8 mouse cellular contexts compared by ENCODE assay signal in the genomic region with DNA sequence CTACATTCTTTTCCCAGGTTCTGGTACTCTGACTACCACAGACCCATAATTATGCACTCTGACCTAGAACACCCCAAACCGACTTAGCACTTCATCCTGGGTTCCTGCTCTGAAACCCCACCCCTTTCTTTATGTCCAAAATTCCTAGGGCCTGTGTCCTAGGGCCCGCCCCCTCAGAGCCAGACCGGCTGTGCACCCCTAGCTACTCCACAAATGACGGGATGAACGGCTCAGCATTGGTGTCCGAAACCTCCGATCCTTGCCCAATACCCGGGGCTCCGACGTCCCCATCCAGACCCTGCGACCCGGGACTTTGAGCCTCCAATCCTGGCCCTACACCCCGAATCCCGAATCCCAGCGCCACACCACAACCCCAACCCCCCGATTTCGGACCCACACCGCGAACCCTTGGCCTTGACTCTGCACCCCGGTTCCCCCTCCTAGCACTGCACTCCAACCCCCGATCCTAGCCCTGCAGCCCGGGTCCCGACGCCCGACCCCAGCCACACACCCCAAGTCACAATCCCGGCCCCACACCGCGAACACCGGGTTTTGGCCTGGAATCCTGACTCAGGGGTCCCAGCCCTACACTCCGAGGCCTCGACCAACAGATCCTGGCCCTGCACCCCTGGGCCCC. TPM values are rescaled to one million over a fixed set of nuclear protein-coding genes. Genes with fewer than 3 reads are reported as not detected.
DNase-seq lines count a peak whose midpoint lies in the region; ATAC-seq and TF ChIP-seq lines count a peak whose summit lies in the region.

No protein-coding gene starts in this region.

- DNase-seq in kidney, adult 2 months = no peak
- DNase-seq in kidney, adult 11 months = no peak
- DNase-seq in heart, postnatal 0 days (ENCODE audit: low spot score) = no peak
- no peak for DNase-seq in liver, embryonic 13.5 days
- no peak for DNase-seq in spleen, postnatal 14 days (ENCODE audit: low spot score in 2 of 2)

- TF ChIP-seq EP300 in heart, postnatal 0 days (IDR thresholded peaks at IDR 0.05; ENCODE audit: low read depth) = no peak

- H3K9me3 ChIP-seq in heart, postnatal 0 days (replicated peaks; ENCODE audit: control insufficient read depth, low read length) = no peaks in the 10 kb centered on the region
- no peaks in the 10 kb centered on the region for H3K9me3 ChIP-seq in liver, embryonic 13.5 days (replicated peaks)

- H3K9ac ChIP-seq in heart, postnatal 0 days (replicated peaks; ENCODE audit: low read depth, low read length) = peak overlapping the region; percentile 80
- peak overlapping the region; percentile 90 for H3K9ac ChIP-seq in liver, embryonic 13.5 days

- no peaks in the 10 kb centered on the region for H3K27me3 ChIP-seq in kidney, adult 2 months (replicated peaks; ENCODE audit: control insufficient read depth, insufficient read depth, low read length)
- H3K27me3 ChIP-seq in heart, postnatal 0 days (ENCODE audit: control insufficient read depth, insufficient read depth, low read length) = no peaks in the 10 kb centered on the region
- no peaks in the 10 kb centered on the region for H3K27me3 ChIP-seq in liver, embryonic 13.5 days

- H3K36me3 ChIP-seq in kidney, adult 2 months (ENCODE audit: control insufficient read depth, insufficient read depth, low read length) = no peaks in the 10 kb centered on the region
- peaks cover 8% of the 10 kb centered on the region for H3K36me3 ChIP-seq in heart, postnatal 0 days (replicated peaks; ENCODE audit: control insufficient read depth, insufficient read depth, low read length)
- H3K36me3 ChIP-seq in liver, embryonic 13.5 days = peaks cover 8% of the 10 kb centered on the region

- ATAC-seq in heart, postnatal 0 days (ENCODE audit: insufficient read depth, low read depth) = peak; percentile 12; the same call in 1 of the 2 replicates
- peak; percentile 8 for ATAC-seq in liver, embryonic 13.5 days (ENCODE audit: low read depth)
- ATAC-seq in CD4-positive, CD25-positive, alpha-beta regulatory T cell, adult 4 months = no peak

- no peak for TF ChIP-seq POLR2A in kidney, adult 2 months (IDR thresholded peaks at IDR 0.05; ENCODE audit: low read depth, low read length)
- no peak for TF ChIP-seq POLR2A in bone marrow, adult 2 months (IDR thresholded peaks at IDR 0.05; ENCODE audit: borderline replicate concordance, control insufficient read depth, low read depth, low read length)
- no peak for TF ChIP-seq POLR2A in olfactory bulb, adult 2 months (IDR thresholded peaks at IDR 0.05; ENCODE audit: insufficient read depth, low read depth, low read length)

- H3K27ac ChIP-seq in kidney, adult 2 months (ENCODE audit: insufficient read depth, low read depth, low read length) = peak overlapping the region; percentile 80
- H3K27ac ChIP-seq in bone marrow, adult 2 months (ENCODE audit: control insufficient read depth, insufficient read depth, low read depth, low read length, poor library complexity) = peak overlapping the region; percentile 45
- peak overlapping the region; percentile 91 for H3K27ac ChIP-seq in heart, postnatal 0 days (ENCODE audit: low read depth)
- H3K27ac ChIP-seq in liver, embryonic 13.5 days = peak overlapping the region; percentile 71
- H3K27ac ChIP-seq in olfactory bulb, adult 2 months (ENCODE audit: insufficient read depth, low read depth, low read length) = no peak overlapping the region

- peak overlapping the region; percentile 87 for H3K4me3 ChIP-seq in kidney, adult 2 months (ENCODE audit: insufficient read depth, low read depth, low read length)
- peak overlapping the region; percentile 73 for H3K4me3 ChIP-seq in bone marrow, adult 2 months (replicated peaks; ENCODE audit: control insufficient read depth, low read depth, low read length)
- H3K4me3 ChIP-seq in heart, postnatal 0 days (ENCODE audit: low read depth, low read length) = peak overlapping the region; percentile 77
- peak overlapping the region; percentile 81 for H3K4me3 ChIP-seq in liver, embryonic 13.5 days (replicated peaks)
- peak overlapping the region; percentile 69 for H3K4me3 ChIP-seq in olfactory bulb, adult 2 months (ENCODE audit: insufficient read depth, low read depth, low read length)

- 4% methylated on average over 31 of the region's 31 CpGs for WGBS in kidney, adult 2 months
- 27% methylated on average over 31 of the region's 31 CpGs for WGBS in bone marrow, adult 2 months
- 3% methylated on average over 31 of the region's 31 CpGs for WGBS in heart, postnatal 0 days
- WGBS in liver, embryonic 13.5 days (ENCODE audit: insufficient replicate concordance) = 7% methylated on average over 31 of the region's 31 CpGs
- 1% methylated on average over 31 of the region's 31 CpGs for WGBS in olfactory bulb, adult 2 months

- H3K4me1 ChIP-seq in kidney, adult 2 months (ENCODE audit: control insufficient read depth, insufficient read depth, low read length) = peaks cover 10% of the 10 kb centered on the region; the same call in 1 of the 2 replicates
- no peaks in the 10 kb centered on the region for H3K4me1 ChIP-seq in bone marrow, adult 2 months (ENCODE audit: control insufficient read depth, insufficient read depth, low read length)
- H3K4me1 ChIP-seq in heart, postnatal 0 days (ENCODE audit: control insufficient read depth, insufficient read depth) = peaks cover 16% of the 10 kb centered on the region
- peaks cover 38% of the 10 kb centered on the region for H3K4me1 ChIP-seq in liver, embryonic 13.5 days (replicated peaks)
- H3K4me1 ChIP-seq in olfactory bulb, adult 2 months (ENCODE audit: control insufficient read depth, insufficient read depth, low read length) = peaks cover 11% of the 10 kb centered on the region

- no peak for TF ChIP-seq CTCF in kidney, adult 2 months (conservative IDR thresholded peaks at IDR 0.05; ENCODE audit: insufficient read depth, insufficient read length, low read depth, low read length)
- TF ChIP-seq CTCF in bone marrow, adult 2 months (IDR thresholded peaks at IDR 0.05; ENCODE audit: control insufficient read depth, insufficient read depth, low read length) = no peak
- TF ChIP-seq CTCF in heart, postnatal 0 days (IDR thresholded peaks at IDR 0.05; ENCODE audit: low read depth) = no peak
- TF ChIP-seq CTCF in olfactory bulb, adult 2 months (IDR thresholded peaks at IDR 0.05; ENCODE audit: insufficient read depth, low read depth, low read length) = no peak

- H3K4me2 ChIP-seq in heart, postnatal 0 days (ENCODE audit: low read depth, low read length) = peak overlapping the region; percentile 86
- H3K4me2 ChIP-seq in liver, embryonic 13.5 days = peak overlapping the region; percentile 94

RNA-seq across cellular contexts. Expression of gene Cttn, which starts 0.8 kb away (rescaled TPM):
- polyA plus RNA-seq in kidney, adult 2 months (2012; rRNA removed) = 85.8 and 91.3 TPM in 2 replicates
- polyA plus RNA-seq in bone marrow, adult 2 months (2011; ENCODE audit: insufficient read depth, insufficient read length, low replicate concordance, missing spikeins) = 25.3 and 37.5 TPM in 2 replicates
- 69.0 and 87.7 TPM in 2 replicates for total RNA-seq in heart, postnatal 0 days (2014; rRNA removed; ENCODE audit: low replicate concordance)
- polyA plus RNA-seq in heart, postnatal 0 days (2015; fragmentation: Nextera tagmentation; extraction: Ambion mirVana) = 79.4 and 87.3 TPM in 2 replicates
- polyA plus RNA-seq in liver, embryonic 13.5 days (2015; fragmentation: Nextera tagmentation; extraction: Ambion mirVana) = 44.8 and 51.9 TPM in 2 replicates
- polyA plus RNA-seq in olfactory bulb, adult 2 months (2012; ENCODE audit: insufficient read depth, insufficient read length, low replicate concordance, missing spikeins) = not detected in 2 replicates
- 1 to 10 TPM; 5.4 to 8.1 TPM for polyA plus RNA-seq in CD4-positive, CD25-positive, alpha-beta regulatory T cell, adult 4 months (2017; shearing (Covaris generic))
